Mouse (Mus musculus): ENCODE results near the gene Samd13. TPM values are rescaled to one million over a fixed set of nuclear protein-coding genes. Genes with fewer than 3 reads are reported as not detected.

The Samd13 gene
- total RNA-seq, 2 experiments from 2014 or later, result 0.58 TPM; not detected in 1

- no peak for DNase-seq (ENCODE audit: low spot score in 2 of 2)
These were observed 67.4 kb downstream of the Samd13 start for GRCm38 (mm10) chr3:146617946-146618345.

GRCm38 (mm10) chr3:146616533-146617283 is 68.7 kb downstream of the Samd13 start:
- DNase-seq (ENCODE audit: low spot score in 2 of 2), result no peak

- DNase-seq (ENCODE audit: low spot score in 2 of 2), result no peak
These were observed 69.9 kb downstream of the Samd13 start, which contains the start of gene Dnase2b for GRCm38 (mm10) chr3:146615496-146615895. Dnase2b (minus strand) TSS chr3:146615596.

- DNase-seq (ENCODE audit: low spot score in 2 of 2), result no peak
These were observed 73.6 kb downstream of the Samd13 start for GRCm38 (mm10) chr3:146611821-146612220.

- DNase-seq (ENCODE audit: low spot score in 2 of 2), result no peak
These were observed 74.1 kb downstream of the Samd13 start for GRCm38 (mm10) chr3:146611261-146611660.

GRCm38 (mm10) chr3:146610322-146610721 is 75.1 kb downstream of the Samd13 start:
- DNase-seq (ENCODE audit: low spot score in 2 of 2), result no peak

- no peak for DNase-seq (ENCODE audit: low spot score in 2 of 2)
These were observed 78.0 kb downstream of the Samd13 start for GRCm38 (mm10) chr3:146607368-146607767.

GRCm38 (mm10) chr3:146604647-146605046 is 80.7 kb downstream of the Samd13 start:
- DNase-seq (ENCODE audit: low spot score in 2 of 2), result no peak

GRCm38 (mm10) chr3:146602531-146602930 is 82.9 kb downstream of the Samd13 start:
- no peak for DNase-seq (ENCODE audit: low spot score in 2 of 2)

GRCm38 (mm10) chr3:146601205-146601604 is 84.2 kb downstream of the Samd13 start:
- DNase-seq (ENCODE audit: low spot score in 2 of 2), result no peak

GRCm38 (mm10) chr3:146599198-146599900 is 86.0 kb downstream of the Samd13 start:
- DNase-seq (ENCODE audit: low spot score in 2 of 2), result no peak

- no peak for DNase-seq (ENCODE audit: low spot score in 2 of 2)
These were observed 87.0 kb downstream of the Samd13 start for GRCm38 (mm10) chr3:146598411-146598810.

GRCm38 (mm10) chr3:146596864-146597263 is 88.5 kb downstream of the Samd13 start:
- no peak for DNase-seq (ENCODE audit: low spot score in 2 of 2)

GRCm38 (mm10) chr3:146596387-146596786 is 89.0 kb downstream of the Samd13 start:
- DNase-seq (ENCODE audit: low spot score in 2 of 2), result no peak

GRCm38 (mm10) chr3:146595440-146595839 is 90.0 kb downstream of the Samd13 start:
- DNase-seq (ENCODE audit: low spot score in 2 of 2), result no peak

Other genes with a start within 250 kb of the Samd13 start
- 1 to 10 TPM; 5.3 to 8.2 TPM for gene Ctbs, start 235.8 kb downstream of the Samd13 start, total RNA-seq (2021)
- 1 to 10 TPM; 2.7 to 3.3 TPM for gene Spata1, start 185.8 kb downstream of the Samd13 start, total RNA-seq (2021)
- 100 to 1,000 TPM; 264 to 272 TPM for gene Gng5, start 185.8 kb downstream of the Samd13 start, total RNA-seq (2021)
- gene Rpf1, start 164.2 kb downstream of the Samd13 start, total RNA-seq (2021), result 10 to 100 TPM; 23.4 to 28.9 TPM
- under 1 TPM in 1 of 2 experiments, not detected in 1; 0.53 TPM for gene Uox, start 115.2 kb downstream of the Samd13 start, total RNA-seq (2021)
- gene Dnase2b, start 70.0 kb downstream of the Samd13 start, total RNA-seq (2021), result not detected
- not detected for gene 4930503B20Rik, start 34.3 kb downstream of the Samd13 start, total RNA-seq (2021)
- gene Prkacb, start 127.4 kb upstream of the Samd13 start, total RNA-seq (2021), result 100 to 1,000 TPM in 1 of 2 experiments, 10 to 100 TPM in 1; 99.8 to 120 TPM
- 1 to 10 TPM; 5.1 to 7.7 TPM for gene Ttll7, start 166.8 kb upstream of the Samd13 start, total RNA-seq (2021)

Measured in adrenal gland, adult 18-20 months (tissue).